Mouse (Mus musculus) forebrain, postnatal 0 days (tissue): ENCODE data around the gene Nr4a3. TPM values are rescaled to one million over a fixed set of nuclear protein-coding genes. Genes with fewer than 3 reads are reported as not detected.

ENCODE experiments used
- ATAC-seq: fragments of 200-750 bp; cut with Nextera tagmentation; 2 replicates; pipeline ENCODE4 v1.8.0; 2017; ENCODE audit warnings: mild to moderate bottlenecking, moderate library complexity
- DNase-seq: peaks from one replicate; pipeline ENCODE4 v3.0.0-alpha.2; 2015
- H3K27ac ChIP-seq: fragments of 300-500 bp; sonication (generic); 2 replicates; pipeline ENCODE4 v1.5.1; 2014; ENCODE audit warnings: low read depth, mild to moderate bottlenecking, antibody characterized with exemption, low read length, moderate library complexity, mixed read lengths
- H3K27me3 ChIP-seq: fragments of 300-500 bp; sonication (generic); 2 replicates; pipeline ENCODE4 v1.6.1; 2014; ENCODE audit warnings: mild to moderate bottlenecking, low read length, mixed read lengths; ENCODE audit not compliant: insufficient read depth
- H3K36me3 ChIP-seq: fragments of 300-500 bp; sonication (generic); 2 replicates; pipeline ENCODE4 v1.6.1; 2014; ENCODE audit warnings: mild to moderate bottlenecking, moderate library complexity; ENCODE audit not compliant: insufficient read depth
- H3K4me1 ChIP-seq: fragments of 300-500 bp; sonication (generic); 2 replicates; pipeline ENCODE4 v1.6.1; 2014; ENCODE audit warnings: antibody characterized with exemption; ENCODE audit not compliant: insufficient read depth
- H3K4me2 ChIP-seq: fragments of 300-500 bp; sonication (generic); 2 replicates; pipeline ENCODE4 v1.6.1; 2014; ENCODE audit warnings: low read depth, mild to moderate bottlenecking, moderate library complexity
- H3K4me3 ChIP-seq: fragments of 300-500 bp; sonication (generic); 2 replicates; pipeline ENCODE4 v1.5.1; 2014; ENCODE audit warnings: low read depth, low read length, mixed read lengths
- H3K9ac ChIP-seq: fragments of 300-500 bp; sonication (generic); 2 replicates; pipeline ENCODE4 v1.6.1; 2014; ENCODE audit warnings: mild to moderate bottlenecking
- H3K9me3 ChIP-seq: fragments of 300-500 bp; sonication (generic); 2 replicates; pipeline ENCODE4 v1.6.1; 2016; ENCODE audit warnings: low read length
- CTCF ChIP-seq: sonication (generic); IDR thresholded peaks from 2 replicates; pipeline ENCODE4 v1.5.1; 2016; ENCODE audit warnings: antibody characterized with exemption, control low read depth, low read depth
- WGBS: fragments of 180-500 bp; shearing (Covaris S2); extraction: QIAGEN DNeasy Blood & Tissue Kit; methylation state at CpG from one replicate; pipeline ENCODE4 v1.1.7; 2014; 5-methylcytosine and 5-hydroxymethylcytosine counted together
- polyA plus RNA-seq: library from polyadenylated mRNA; unstranded; fragments of >200 nt; fragmentation: Nextera tagmentation; extraction: Ambion mirVana; gene quantifications from 2 replicates; pipeline ENCODE4 v1.2.1, GENCODE M21; 2015
- total RNA-seq: library from RNA; depleted of rRNA; stranded (reverse); fragments of >200 nt; gene quantifications from 2 replicates; pipeline ENCODE4 v1.2.3, GENCODE M21; 2014

Gene Nr4a3
- total and polyA plus RNA-seq, 2 experiments from 2014 or later: 12.4 to 13.5 TPM

DNA sequence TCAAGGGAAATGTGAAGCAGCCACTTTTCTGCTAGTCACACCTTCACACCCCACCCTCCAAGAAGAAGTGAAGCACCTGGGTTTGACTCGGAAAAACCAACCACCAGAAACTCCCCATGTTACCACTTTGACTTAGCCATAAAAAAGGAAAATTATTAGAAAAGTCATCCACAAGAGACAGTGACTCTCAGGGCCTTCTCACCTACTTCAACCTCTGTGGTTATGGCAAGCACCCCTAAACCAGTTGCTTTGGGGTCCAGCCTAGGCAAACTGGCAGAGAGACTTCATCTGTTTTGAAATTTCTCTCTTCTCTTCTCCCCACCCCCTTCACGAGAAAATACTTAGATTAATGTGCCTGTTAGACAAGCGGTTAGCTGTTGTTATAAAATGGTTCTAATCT lies 5.1 kb downstream of the Nr4a3 start:
- Histone ChIP-seq H3K4me2 (no peak overlapping the region), H3K36me3 (0 out of 2 replicates have a peak, but pooled peaks cover 10% of the 10 kb centered on the region), H3K9ac (no peak overlapping the region), H3K9me3 (no peaks in the 10 kb centered on the region), H3K27me3 (peaks cover 19% of the 10 kb centered on the region), H3K4me1 (peaks cover 12% of the 10 kb centered on the region; the same call in 1 of the 2 replicates), H3K27ac (no peak overlapping the region), H3K4me3 (no peak overlapping the region)
- no peak for ATAC-seq
- no peak for DNase-seq
- TF ChIP-seq CTCF: no peak
- WGBS: 75% methylated on average over 3 of the region's 3 CpGs

GRCm38 (mm10) chr4:48050442-48050841 lies 5.5 kb downstream of the Nr4a3 start:
- Histone ChIP-seq H3K27ac (no peak overlapping the region), H3K27me3 (peaks cover 19% of the 10 kb centered on the region), H3K4me1 (peaks cover 12% of the 10 kb centered on the region; the same call in 1 of the 2 replicates), H3K9me3 (no peaks in the 10 kb centered on the region), H3K36me3 (0 out of 2 replicates have a peak, but pooled peaks cover 10% of the 10 kb centered on the region), H3K4me3 (no peak overlapping the region), H3K4me2 (no peak overlapping the region), H3K9ac (no peak overlapping the region)
- 65% methylated on average over 5 of the region's 5 CpGs for whole genome bisulfite sequencing
- TF ChIP-seq CTCF: no peak
- ATAC-seq: no peak
- no peak for DNase-seq

DNA sequence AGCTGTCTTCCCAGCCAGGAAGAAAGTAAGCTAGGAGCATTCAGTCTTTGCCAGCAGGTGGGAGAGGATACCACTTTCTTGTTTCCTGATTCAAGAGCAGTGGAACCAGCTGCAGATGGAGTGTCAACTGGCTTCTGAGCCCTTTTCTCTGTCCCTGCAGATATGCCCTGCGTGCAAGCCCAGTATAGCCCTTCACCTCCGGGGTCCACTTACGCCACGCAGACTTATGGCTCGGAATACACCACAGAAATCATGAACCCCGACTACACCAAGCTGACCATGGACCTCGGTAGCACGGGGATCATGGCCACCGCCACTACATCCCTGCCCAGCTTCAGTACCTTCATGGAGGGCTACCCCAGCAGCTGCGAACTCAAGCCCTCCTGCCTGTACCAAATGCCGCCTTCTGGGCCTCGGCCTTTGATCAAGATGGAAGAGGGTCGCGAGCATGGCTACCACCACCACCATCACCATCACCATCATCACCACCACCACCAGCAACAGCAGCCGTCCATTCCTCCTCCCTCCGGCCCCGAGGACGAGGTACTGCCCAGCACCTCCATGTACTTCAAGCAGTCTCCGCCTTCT lies 6.2 kb downstream of the Nr4a3 start:
- H3K9ac ChIP-seq: peak overlapping the region; percentile 25; the same call in 1 of the 2 replicates

DNA sequence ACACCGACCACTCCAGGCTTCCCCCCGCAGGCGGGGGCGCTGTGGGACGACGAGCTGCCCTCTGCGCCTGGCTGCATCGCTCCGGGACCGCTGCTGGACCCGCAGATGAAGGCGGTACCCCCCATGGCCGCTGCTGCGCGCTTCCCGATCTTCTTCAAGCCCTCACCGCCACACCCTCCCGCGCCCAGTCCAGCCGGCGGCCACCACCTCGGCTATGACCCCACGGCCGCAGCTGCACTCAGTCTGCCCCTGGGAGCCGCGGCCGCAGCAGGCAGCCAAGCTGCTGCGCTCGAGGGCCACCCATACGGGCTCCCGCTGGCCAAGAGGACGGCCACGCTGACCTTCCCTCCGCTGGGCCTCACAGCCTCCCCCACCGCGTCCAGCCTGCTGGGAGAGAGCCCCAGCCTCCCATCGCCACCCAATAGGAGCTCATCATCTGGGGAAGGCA lies 6.7 kb downstream of the Nr4a3 start:
- peak overlapping the region; percentile 27 for H3K4me3 ChIP-seq
- peaks cover 12% of the 10 kb centered on the region; the same call in 1 of the 2 replicates for H3K4me1 ChIP-seq
- no peaks in the 10 kb centered on the region for H3K9me3 ChIP-seq
- 6% methylated on average over 37 of the region's 37 CpGs for WGBS
- peak overlapping the region; percentile 25; the same call in 1 of the 2 replicates for H3K9ac ChIP-seq
- 0 out of 2 replicates have a peak, but pooled peaks cover 10% of the 10 kb centered on the region for H3K36me3 ChIP-seq
- no peak for TF ChIP-seq CTCF
- peak overlapping the region; percentile 52 for H3K4me2 ChIP-seq
- DNase-seq (no peak), ATAC-seq (0 out of 2 replicates have a peak, but pooled peaks have one; percentile 10)
- H3K27ac ChIP-seq: no peak overlapping the region
- peaks cover 19% of the 10 kb centered on the region for H3K27me3 ChIP-seq

More for the DNA sequence above, 6.2 kb downstream of the Nr4a3 start:
- ATAC-seq (no peak), DNase-seq (no peak)
- Histone ChIP-seq H3K27ac (no peak overlapping the region), H3K9me3 (no peaks in the 10 kb centered on the region), H3K27me3 (peaks cover 19% of the 10 kb centered on the region), H3K36me3 (0 out of 2 replicates have a peak, but pooled peaks cover 10% of the 10 kb centered on the region), H3K4me2 (peak overlapping the region; percentile 52), H3K4me3 (peak overlapping the region; percentile 27), H3K4me1 (peaks cover 12% of the 10 kb centered on the region; the same call in 1 of the 2 replicates)
- WGBS: 33% methylated on average over 19 of the region's 19 CpGs
- no peak for TF ChIP-seq CTCF

- DNase-seq: no peak
- H3K9me3 ChIP-seq: no peaks in the 10 kb centered on the region
- TF ChIP-seq CTCF: no peak
Measured at GRCm38 (mm10) chr4:48061716-48062115, 16.8 kb downstream of the Nr4a3 start.

GRCm38 (mm10) chr4:48064311-48064710 lies 19.4 kb downstream of the Nr4a3 start:
- Histone ChIP-seq H3K27ac (no peak overlapping the region), H3K36me3 (peaks cover 5% of the 10 kb centered on the region; the same call in 1 of the 2 replicates), H3K9ac (no peak overlapping the region), H3K4me3 (no peak overlapping the region), H3K4me1 (no peaks in the 10 kb centered on the region), H3K4me2 (no peak overlapping the region), H3K9me3 (no peaks in the 10 kb centered on the region), H3K27me3 (no peaks in the 10 kb centered on the region)
- TF ChIP-seq CTCF: no peak
- ATAC-seq: no peak
- 56% methylated on average over 4 of the region's 4 CpGs for WGBS
- DNase-seq: no peak

More at GRCm38 (mm10) chr4:48061716-48062115, 16.8 kb downstream of the Nr4a3 start:
- H3K4me3 ChIP-seq: no peak overlapping the region
- no peak overlapping the region for H3K9ac ChIP-seq
- H3K36me3 ChIP-seq: no peaks in the 10 kb centered on the region
- no peaks in the 10 kb centered on the region for H3K27me3 ChIP-seq
- 50% methylated on average over 8 of the region's 8 CpGs for WGBS
- no peak overlapping the region for H3K4me2 ChIP-seq
- H3K27ac ChIP-seq: no peak overlapping the region
- no peaks in the 10 kb centered on the region for H3K4me1 ChIP-seq
- ATAC-seq: no peak

DNA sequence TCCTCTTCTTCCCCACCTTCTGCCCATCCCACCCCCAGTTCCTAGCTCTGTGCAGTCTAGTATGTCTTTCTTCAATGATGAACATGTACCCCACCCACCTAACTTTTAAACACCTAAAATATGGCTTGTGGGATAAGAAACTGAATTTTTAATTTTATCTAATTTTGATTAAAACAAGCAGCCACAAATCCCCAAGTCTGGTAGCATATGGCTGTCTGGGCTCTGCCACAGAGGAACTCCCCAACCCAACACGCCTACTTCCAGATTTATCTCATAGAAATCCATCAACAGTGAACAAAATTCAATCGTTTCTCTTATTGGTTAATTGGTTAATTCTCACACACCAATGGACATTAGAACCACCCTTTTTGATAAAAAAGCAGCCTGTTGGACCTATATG lies 21.7 kb downstream of the Nr4a3 start:
- H3K9ac ChIP-seq: no peak overlapping the region
- no peak for TF ChIP-seq CTCF
- no peak overlapping the region for H3K27ac ChIP-seq
- no peak overlapping the region for H3K4me2 ChIP-seq
- no peak overlapping the region for H3K4me3 ChIP-seq
- H3K27me3 ChIP-seq: no peaks in the 10 kb centered on the region
- H3K4me1 ChIP-seq: no peaks in the 10 kb centered on the region
- WGBS: 80% methylated on average over 2 of the region's 2 CpGs
- H3K36me3 ChIP-seq: peaks cover 5% of the 10 kb centered on the region; the same call in 1 of the 2 replicates
- ATAC-seq (no peak), DNase-seq (no peak)
- H3K9me3 ChIP-seq: no peaks in the 10 kb centered on the region
